Mouse (Mus musculus) T-helper 17 cell (primary cell): ENCODE results near the gene Fam163a.
"Not testable (repeated sequence)": the region's sequence is repeated elsewhere in the genome, so short reads cannot be mapped to it uniquely, and the experiment has no call there.

Source experiments
- in situ Hi-C, 2 experiments: fragments of 300-600 bp; cut with MboI, MseI; formaldehyde crosslinking; loops; 1 replicate in 1 of 2; 2 replicates in 1 of 2; pipeline ENCODE4 v1.15.1; 2025; ENCODE audit warnings: high pct_unique_total_duplicates in 2 of 2

The Fam163a gene

GRCm38 (mm10) chr1:156087586-156087985 is 117.2 kb downstream of the Fam163a start:
- in situ Hi-C loops, result loop anchor here (5.0 to 10.0 kb wide), 3 partner anchors 145 to 1337 kb away; no protein-coding TSS in a partner anchor

GRCm38 (mm10) chr1:156085770-156086169 is 119.1 kb downstream of the Fam163a start:
- in situ Hi-C loops, result loop anchor here (5.0 to 10.0 kb wide), 3 partner anchors 147 to 1339 kb away; no protein-coding TSS in a partner anchor

- in situ Hi-C loops, result loop anchor here (5.0 to 10.0 kb wide), 4 partner anchors 148 to 1340 kb away; no protein-coding TSS in a partner anchor
Measured at GRCm38 (mm10) chr1:156084603-156085002, 120.2 kb downstream of the Fam163a start.

- in situ Hi-C loops, result no loop called here
Measured at GRCm38 (mm10) chr1:156077655-156078054, 127.2 kb downstream of the Fam163a start.

- in situ Hi-C loops, result no loop called here
Measured at GRCm38 (mm10) chr1:156076474-156076873, 128.4 kb downstream of the Fam163a start.

- in situ Hi-C loops, result no loop called here
Measured at GRCm38 (mm10) chr1:156074575-156074974, 130.3 kb downstream of the Fam163a start.

- in situ Hi-C loops, result no loop called here
Measured at GRCm38 (mm10) chr1:156073169-156073821, 131.5 kb downstream of the Fam163a start.

GRCm38 (mm10) chr1:156070106-156070505 is 134.7 kb downstream of the Fam163a start:
- in situ Hi-C loops, result no loop called here

- in situ Hi-C loops, result no loop called here
Measured at GRCm38 (mm10) chr1:156066133-156066532, 138.7 kb downstream of the Fam163a start.

GRCm38 (mm10) chr1:156062193-156062592 is 142.6 kb downstream of the Fam163a start:
- in situ Hi-C loops, result no loop called here

- in situ Hi-C loops, result no loop called here
Measured at GRCm38 (mm10) chr1:156058207-156058606, 146.6 kb downstream of the Fam163a start.

- in situ Hi-C loops, result no loop called here
Measured at GRCm38 (mm10) chr1:156046688-156047087, 158.1 kb downstream of the Fam163a start.

- in situ Hi-C loops, result no loop called here
Measured at GRCm38 (mm10) chr1:156044211-156044611, 160.6 kb downstream of the Fam163a start.

- in situ Hi-C loops, result no loop called here
Measured at GRCm38 (mm10) chr1:156043027-156043426, 161.8 kb downstream of the Fam163a start.

GRCm38 (mm10) chr1:156042481-156042880 is 162.3 kb downstream of the Fam163a start:
- in situ Hi-C loops, result no loop called here

- in situ Hi-C loops, result no loop called here
Measured at GRCm38 (mm10) chr1:156041451-156042241, 163.2 kb downstream of the Fam163a start.

- in situ Hi-C loops, result no loop called here
Measured at GRCm38 (mm10) chr1:156040731-156041401, 164.0 kb downstream of the Fam163a start.

- in situ Hi-C loops, result not testable (repeated sequence)
Measured at GRCm38 (mm10) chr1:156039989-156040388, 164.8 kb downstream of the Fam163a start.

- in situ Hi-C loops, result no loop called here
Measured at GRCm38 (mm10) chr1:156037144-156037583, 167.7 kb downstream of the Fam163a start.

GRCm38 (mm10) chr1:156035930-156036737 is 168.7 kb downstream of the Fam163a start, which contains the start of gene Tor1aip1:
TSS of gene Tor1aip1 (minus strand) at chr1:156036480.
- in situ Hi-C loops, result no loop called here
